Mouse (Mus musculus): Measurements from ENCODE around the gene Dhx16. TPM values are rescaled to one million over a fixed set of nuclear protein-coding genes. Genes with fewer than 3 reads are reported as not detected.

Dhx16 gene
- polyA plus RNA-seq, 1 experiment = 89.0 TPM

- no peak for TF ChIP-seq CTCF (IDR thresholded peaks at IDR 0.05; ENCODE audit: control insufficient read depth, insufficient read depth, insufficient replicate concordance, low read depth, low read length)
- no peak for TF ChIP-seq POLR2A (IDR thresholded peaks at IDR 0.05; ENCODE audit: control insufficient read depth, low read depth, low read length)
- Histone ChIP-seq H3K4me1 (ENCODE audit: control insufficient read depth, insufficient read depth, low read length) (peaks cover 39% of the 10 kb centered on the region), H3K27ac (ENCODE audit: control insufficient read depth, insufficient read depth, low read depth, low read length) (peak overlapping the region; percentile 34; the same call in 1 of the 2 replicates), H3K36me3 (ENCODE audit: control insufficient read depth, insufficient read depth, low read length) (no peaks in the 10 kb centered on the region), H3K4me3 (ENCODE audit: control insufficient read depth, low read depth, low read length) (peak overlapping the region; percentile 92), H3K27me3 (ENCODE audit: control insufficient read depth, insufficient read depth, low read length) (peaks cover 9% of the 10 kb centered on the region)
Observed at GRCm38 (mm10) chr17:35868165-35868820, 11.3 kb upstream of the Dhx16 start.

GRCm38 (mm10) chr17:35868961-35869345 is 10.7 kb upstream of the Dhx16 start:
- H3K27me3 ChIP-seq (ENCODE audit: control insufficient read depth, insufficient read depth, low read length) = peaks cover 9% of the 10 kb centered on the region
- no peak overlapping the region; the same call in 1 of the 2 replicates for H3K27ac ChIP-seq (ENCODE audit: control insufficient read depth, insufficient read depth, low read depth, low read length)
- H3K36me3 ChIP-seq (ENCODE audit: control insufficient read depth, insufficient read depth, low read length) = no peaks in the 10 kb centered on the region
- no peak for TF ChIP-seq POLR2A (IDR thresholded peaks at IDR 0.05; ENCODE audit: control insufficient read depth, low read depth, low read length)
- TF ChIP-seq CTCF (IDR thresholded peaks at IDR 0.05; ENCODE audit: control insufficient read depth, insufficient read depth, insufficient replicate concordance, low read depth, low read length) = no peak
- peak overlapping the region; percentile 66 for H3K4me3 ChIP-seq (ENCODE audit: control insufficient read depth, low read depth, low read length)
- H3K4me1 ChIP-seq (ENCODE audit: control insufficient read depth, insufficient read depth, low read length) = peaks cover 36% of the 10 kb centered on the region

DNA sequence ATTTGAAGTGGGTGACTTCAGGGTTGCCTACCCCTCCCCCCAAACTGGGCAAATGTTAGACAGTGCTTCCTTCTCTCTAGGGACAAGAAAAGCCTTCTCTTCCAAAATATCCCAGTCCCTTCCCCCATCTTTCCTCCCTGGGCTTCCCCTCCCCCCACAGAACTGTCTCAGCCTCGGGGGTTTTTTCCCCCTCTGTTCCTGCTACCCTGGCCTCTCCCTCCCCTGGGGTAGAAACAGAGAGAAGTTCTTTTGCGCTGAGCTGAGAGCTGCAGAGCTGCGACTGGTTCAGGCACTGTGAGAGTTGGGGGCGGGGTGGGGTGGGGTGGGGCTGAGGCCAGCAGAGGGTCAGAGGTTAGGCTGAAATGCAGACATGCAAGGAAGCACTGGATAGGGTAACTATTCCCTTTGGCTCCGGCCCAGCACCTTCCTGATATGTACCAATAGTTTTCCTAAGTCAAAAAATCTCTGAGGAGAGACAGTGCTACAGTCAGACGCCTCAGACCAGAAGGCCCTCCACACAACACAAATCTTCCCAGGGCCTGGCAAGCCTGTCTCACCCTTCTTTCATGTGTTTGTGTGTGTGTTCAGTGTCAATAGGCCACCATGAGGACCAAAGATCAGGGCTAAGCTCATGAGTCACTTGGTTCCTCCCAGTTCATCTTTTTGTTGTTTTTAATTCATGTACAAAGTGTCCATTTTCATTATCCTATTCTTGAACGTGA is 10.1 kb upstream of the Dhx16 start:
- peaks cover 33% of the 10 kb centered on the region for H3K4me1 ChIP-seq (ENCODE audit: control insufficient read depth, insufficient read depth, low read length)
- no peak for TF ChIP-seq POLR2A (IDR thresholded peaks at IDR 0.05; ENCODE audit: control insufficient read depth, low read depth, low read length)
- TF ChIP-seq CTCF (IDR thresholded peaks at IDR 0.05; ENCODE audit: control insufficient read depth, insufficient read depth, insufficient replicate concordance, low read depth, low read length) = no peak
- H3K36me3 ChIP-seq (ENCODE audit: control insufficient read depth, insufficient read depth, low read length) = no peaks in the 10 kb centered on the region
- peak overlapping the region; percentile 32 for H3K27ac ChIP-seq (ENCODE audit: control insufficient read depth, insufficient read depth, low read depth, low read length)
- H3K27me3 ChIP-seq (ENCODE audit: control insufficient read depth, insufficient read depth, low read length) = peaks cover 9% of the 10 kb centered on the region
- peak overlapping the region; percentile 66 for H3K4me3 ChIP-seq (ENCODE audit: control insufficient read depth, low read depth, low read length)

DNA sequence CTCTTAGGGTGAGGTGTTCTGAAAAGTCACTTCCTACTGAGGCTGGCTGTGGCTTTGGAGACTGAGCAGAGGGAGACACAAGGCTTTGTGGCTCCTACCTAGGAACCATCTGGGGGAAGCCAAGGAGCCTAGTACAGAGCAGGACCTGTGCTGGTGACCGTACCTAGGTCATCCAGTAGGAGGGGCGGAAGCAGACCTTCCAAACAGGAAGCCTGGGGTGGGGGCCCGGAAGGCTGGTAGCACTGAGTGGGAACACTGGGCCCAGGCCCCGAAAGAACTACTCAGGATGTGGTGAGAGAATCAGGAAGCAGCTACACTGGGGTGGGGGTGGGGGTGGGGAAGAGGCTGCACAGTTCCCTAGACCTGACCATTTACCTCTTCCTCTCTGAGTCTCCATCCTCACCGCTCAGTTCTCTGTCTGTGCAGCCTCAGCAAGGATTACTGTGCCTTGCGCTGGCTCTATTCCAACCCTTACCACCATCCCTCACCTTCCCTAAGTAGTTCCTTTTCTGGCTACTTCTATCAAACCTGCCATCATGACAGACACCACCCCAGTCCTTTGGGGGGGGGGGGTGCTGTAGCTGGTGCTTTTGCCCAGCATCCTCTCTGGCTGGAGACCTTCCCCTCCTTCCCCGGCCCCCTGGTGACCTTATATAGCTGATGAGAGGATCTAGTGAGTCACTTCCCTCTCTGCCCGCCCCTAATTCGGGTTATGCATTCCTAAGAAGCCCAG is 9.3 kb upstream of the Dhx16 start:
- Histone ChIP-seq H3K27ac (ENCODE audit: control insufficient read depth, insufficient read depth, low read depth, low read length) (peak overlapping the region; percentile 32; the same call in 1 of the 2 replicates), H3K4me1 (ENCODE audit: control insufficient read depth, insufficient read depth, low read length) (peaks cover 27% of the 10 kb centered on the region), H3K27me3 (ENCODE audit: control insufficient read depth, insufficient read depth, low read length) (peaks cover 9% of the 10 kb centered on the region), H3K4me3 (ENCODE audit: control insufficient read depth, low read depth, low read length) (no peak overlapping the region), H3K36me3 (ENCODE audit: control insufficient read depth, insufficient read depth, low read length) (no peaks in the 10 kb centered on the region)
- TF ChIP-seq CTCF (IDR thresholded peaks at IDR 0.05; ENCODE audit: control insufficient read depth, insufficient read depth, insufficient replicate concordance, low read depth, low read length) (no peak), POLR2A (IDR thresholded peaks at IDR 0.05; ENCODE audit: control insufficient read depth, low read depth, low read length) (no peak)

DNA sequence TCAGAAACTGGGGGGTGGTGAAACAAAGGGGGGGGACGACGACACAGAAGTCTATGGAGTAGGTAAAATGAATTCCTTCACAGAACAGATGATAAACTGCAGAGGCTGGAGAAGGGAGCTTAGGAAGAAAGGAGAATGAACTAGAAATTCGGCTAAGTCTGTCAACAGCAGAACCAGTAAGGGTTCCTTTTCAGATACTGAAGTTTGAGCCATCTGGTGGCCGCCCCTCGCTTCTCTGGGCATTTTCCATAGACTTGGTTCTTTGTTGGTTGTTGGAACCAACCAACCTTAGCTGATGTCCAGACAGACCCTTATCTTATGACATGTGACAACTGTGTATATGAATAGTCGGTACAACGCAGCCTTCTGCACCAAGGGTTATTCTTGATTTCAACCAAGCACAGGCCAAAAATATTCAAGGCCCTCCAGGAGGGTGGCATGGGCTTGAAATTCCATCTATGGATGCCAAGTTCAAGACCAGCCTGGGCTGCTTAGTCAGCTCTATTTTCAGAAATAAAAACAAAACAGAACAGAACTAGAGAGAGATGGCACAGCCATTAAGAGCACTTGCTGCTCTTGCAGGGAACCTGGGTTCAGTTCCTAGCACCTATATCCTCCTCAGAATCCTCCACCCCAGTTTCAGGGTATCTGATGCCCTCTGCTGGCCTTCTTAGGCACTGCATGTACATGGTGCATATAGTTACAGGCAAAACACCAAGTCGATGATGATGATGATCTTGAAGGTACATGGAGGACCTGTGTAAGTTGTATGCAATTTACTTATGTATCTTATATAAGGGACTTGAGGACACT is 8.5 kb upstream of the Dhx16 start:
- no peak overlapping the region for H3K27ac ChIP-seq (ENCODE audit: control insufficient read depth, insufficient read depth, low read depth, low read length)
- no peaks in the 10 kb centered on the region for H3K36me3 ChIP-seq (ENCODE audit: control insufficient read depth, insufficient read depth, low read length)
- TF ChIP-seq POLR2A (IDR thresholded peaks at IDR 0.05; ENCODE audit: control insufficient read depth, low read depth, low read length) = no peak
- TF ChIP-seq CTCF (IDR thresholded peaks at IDR 0.05; ENCODE audit: control insufficient read depth, insufficient read depth, insufficient replicate concordance, low read depth, low read length) = peak; percentile 36; the same call in 1 of the 2 replicates
- H3K27me3 ChIP-seq (ENCODE audit: control insufficient read depth, insufficient read depth, low read length) = peaks cover 5% of the 10 kb centered on the region
- no peak overlapping the region for H3K4me3 ChIP-seq (ENCODE audit: control insufficient read depth, low read depth, low read length)
- H3K4me1 ChIP-seq (ENCODE audit: control insufficient read depth, insufficient read depth, low read length) = peaks cover 24% of the 10 kb centered on the region

GRCm38 (mm10) chr17:35873774-35874519 is 5.7 kb upstream of the Dhx16 start:
- H3K4me3 ChIP-seq (ENCODE audit: control insufficient read depth, low read depth, low read length) = no peak overlapping the region
- H3K27ac ChIP-seq (ENCODE audit: control insufficient read depth, insufficient read depth, low read depth, low read length) = no peak overlapping the region

More at GRCm38 (mm10) chr17:35873774-35874519, 5.7 kb upstream of the Dhx16 start:
- peaks cover 7% of the 10 kb centered on the region for H3K4me1 ChIP-seq (ENCODE audit: control insufficient read depth, insufficient read depth, low read length)
- H3K36me3 ChIP-seq (ENCODE audit: control insufficient read depth, insufficient read depth, low read length) = no peaks in the 10 kb centered on the region
- no peaks in the 10 kb centered on the region for H3K27me3 ChIP-seq (ENCODE audit: control insufficient read depth, insufficient read depth, low read length)
- TF ChIP-seq CTCF (IDR thresholded peaks at IDR 0.05; ENCODE audit: control insufficient read depth, insufficient read depth, insufficient replicate concordance, low read depth, low read length) = peak; percentile 91
- TF ChIP-seq POLR2A (IDR thresholded peaks at IDR 0.05; ENCODE audit: control insufficient read depth, low read depth, low read length) = no peak
